Mouse (Mus musculus): ENCODE measurements around the gene 5031439G07Rik. TPM values are rescaled to one million over a fixed set of nuclear protein-coding genes. Genes with fewer than 3 reads are reported as not detected.

The 5031439G07Rik gene
- total and polyA plus RNA-seq, 2 experiments from 2014 or later = 2.2 to 27.3 TPM

- TF ChIP-seq EP300 (IDR thresholded peaks at IDR 0.05; ENCODE audit: low read depth) = no peak
- DNase-seq (ENCODE audit: low spot score) (peak; percentile 10), ATAC-seq (ENCODE audit: insufficient read depth, low read depth) (peak; percentile 57)
- Histone ChIP-seq H3K27ac (ENCODE audit: low read depth) (peak overlapping the region; percentile 53), H3K4me3 (ENCODE audit: low read depth, low read length) (peak overlapping the region; percentile 65), H3K9ac (replicated peaks; ENCODE audit: low read depth, low read length) (peak overlapping the region; percentile 76), H3K27me3 (ENCODE audit: control insufficient read depth, insufficient read depth, low read length) (no peaks in the 10 kb centered on the region), H3K36me3 (replicated peaks; ENCODE audit: control insufficient read depth, insufficient read depth, low read length) (no peaks in the 10 kb centered on the region), H3K4me2 (ENCODE audit: low read depth, low read length) (peak overlapping the region; percentile 86), H3K9me3 (replicated peaks; ENCODE audit: control insufficient read depth, low read length) (no peaks in the 10 kb centered on the region), H3K4me1 (ENCODE audit: control insufficient read depth, insufficient read depth) (peaks cover 12% of the 10 kb centered on the region; the same call in 1 of the 2 replicates)
- under 1% methylated on average over 42 of the region's 53 CpGs for WGBS
Measured at GRCm38 (mm10) chr15:84987020-84987815, 1.1 kb downstream of the 5031439G07Rik start.

DNA sequence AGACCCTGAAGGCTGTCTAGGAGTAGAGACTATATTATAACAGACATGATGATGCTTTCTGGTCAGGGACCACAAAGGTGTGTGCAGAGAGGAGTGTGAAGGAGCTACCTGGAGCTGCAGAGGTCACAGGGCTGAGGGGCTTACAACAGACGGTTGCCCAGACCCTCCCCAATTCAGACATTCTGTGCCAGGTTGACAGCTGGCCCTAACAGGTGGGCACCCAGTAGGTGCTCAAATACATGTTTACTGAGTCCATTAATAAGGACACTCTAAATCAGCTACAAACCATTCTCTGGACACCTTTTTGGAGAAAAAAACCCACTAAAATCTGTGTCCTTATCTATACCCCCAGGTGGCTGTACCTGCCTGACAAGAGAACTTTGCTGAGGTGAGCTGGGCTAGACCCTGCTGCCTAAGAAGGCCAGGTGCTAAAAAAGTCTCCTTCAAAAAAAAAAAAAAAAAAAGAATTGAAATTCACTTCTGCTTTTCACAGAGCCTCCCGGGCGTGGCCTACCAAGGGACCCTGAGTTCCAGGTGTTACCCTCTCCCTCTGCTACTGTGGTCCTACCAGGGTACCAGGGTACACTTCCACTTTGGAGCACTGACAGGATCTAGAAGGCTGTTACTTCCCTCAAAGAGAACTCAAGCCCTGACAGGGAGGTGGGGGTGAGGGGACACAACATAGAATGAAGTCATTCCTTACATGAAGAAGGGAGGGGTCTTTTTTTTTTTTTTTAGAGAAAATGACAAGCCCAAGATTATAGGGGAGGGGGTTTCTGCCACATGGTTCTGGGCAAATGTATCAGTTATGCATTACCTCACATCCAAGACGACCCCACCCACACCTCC is 2.0 kb downstream of the 5031439G07Rik start:
- peaks cover 12% of the 10 kb centered on the region; the same call in 1 of the 2 replicates for H3K4me1 ChIP-seq (ENCODE audit: control insufficient read depth, insufficient read depth)
- no peak overlapping the region for H3K9ac ChIP-seq (replicated peaks; ENCODE audit: low read depth, low read length)
- H3K36me3 ChIP-seq (replicated peaks; ENCODE audit: control insufficient read depth, insufficient read depth, low read length) = no peaks in the 10 kb centered on the region
- DNase-seq (ENCODE audit: low spot score) (no peak), ATAC-seq (ENCODE audit: insufficient read depth, low read depth) (no peak)
- 74% methylated on average over 4 of the region's 4 CpGs for WGBS
- TF ChIP-seq CTCF (IDR thresholded peaks at IDR 0.05; ENCODE audit: low read depth) (no peak), EP300 (IDR thresholded peaks at IDR 0.05; ENCODE audit: low read depth) (no peak)
- H3K27ac ChIP-seq (ENCODE audit: low read depth) = no peak overlapping the region
- no peaks in the 10 kb centered on the region for H3K27me3 ChIP-seq (ENCODE audit: control insufficient read depth, insufficient read depth, low read length)
- H3K4me3 ChIP-seq (ENCODE audit: low read depth, low read length) = peak overlapping the region; percentile 65
- peak overlapping the region; percentile 86 for H3K4me2 ChIP-seq (ENCODE audit: low read depth, low read length)
- no peaks in the 10 kb centered on the region for H3K9me3 ChIP-seq (replicated peaks; ENCODE audit: control insufficient read depth, low read length)

DNA sequence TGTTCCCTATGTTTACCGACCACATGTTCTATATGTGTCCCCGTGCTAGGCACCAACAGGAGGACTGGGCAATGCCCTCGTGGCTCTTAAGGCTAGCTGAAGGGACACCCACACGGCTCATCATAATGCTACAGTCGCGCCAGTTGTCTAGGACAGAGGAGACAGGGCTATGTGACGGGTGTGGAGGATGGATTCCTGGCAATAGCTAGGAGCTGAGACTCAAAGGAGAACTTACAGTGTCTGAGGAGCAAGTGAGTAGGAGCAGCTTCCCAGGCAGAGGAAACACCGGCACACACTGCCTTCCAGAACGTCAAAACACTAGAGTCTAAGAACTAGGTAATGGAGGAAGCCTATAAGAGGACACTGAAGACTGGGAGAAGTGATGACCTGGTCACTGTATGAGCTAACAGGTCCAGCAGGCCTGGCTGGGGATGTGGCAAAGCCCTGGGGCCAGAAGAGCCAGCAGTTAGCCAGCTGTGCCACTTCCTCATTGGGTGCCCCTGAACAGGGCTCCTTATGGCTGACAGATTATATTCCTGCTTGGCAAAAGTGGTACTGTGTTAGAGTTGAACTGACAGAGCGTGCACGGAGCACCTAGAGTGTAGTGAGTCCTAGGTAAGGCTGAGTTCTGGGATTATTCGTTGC is 2.7 kb downstream of the 5031439G07Rik start:
- Histone ChIP-seq H3K27me3 (ENCODE audit: control insufficient read depth, insufficient read depth, low read length) (no peaks in the 10 kb centered on the region), H3K9ac (replicated peaks; ENCODE audit: low read depth, low read length) (no peak overlapping the region), H3K4me3 (ENCODE audit: low read depth, low read length) (no peak overlapping the region), H3K9me3 (replicated peaks; ENCODE audit: control insufficient read depth, low read length) (no peaks in the 10 kb centered on the region), H3K4me1 (ENCODE audit: control insufficient read depth, insufficient read depth) (peaks cover 12% of the 10 kb centered on the region; the same call in 1 of the 2 replicates), H3K36me3 (replicated peaks; ENCODE audit: control insufficient read depth, insufficient read depth, low read length) (no peaks in the 10 kb centered on the region), H3K27ac (ENCODE audit: low read depth) (no peak overlapping the region), H3K4me2 (ENCODE audit: low read depth, low read length) (no peak overlapping the region)
- TF ChIP-seq EP300 (IDR thresholded peaks at IDR 0.05; ENCODE audit: low read depth) (no peak), CTCF (IDR thresholded peaks at IDR 0.05; ENCODE audit: low read depth) (no peak)
- no peak for ATAC-seq (ENCODE audit: insufficient read depth, low read depth)
- 87% methylated on average over 12 of the region's 12 CpGs for WGBS
- no peak for DNase-seq (ENCODE audit: low spot score)

DNA sequence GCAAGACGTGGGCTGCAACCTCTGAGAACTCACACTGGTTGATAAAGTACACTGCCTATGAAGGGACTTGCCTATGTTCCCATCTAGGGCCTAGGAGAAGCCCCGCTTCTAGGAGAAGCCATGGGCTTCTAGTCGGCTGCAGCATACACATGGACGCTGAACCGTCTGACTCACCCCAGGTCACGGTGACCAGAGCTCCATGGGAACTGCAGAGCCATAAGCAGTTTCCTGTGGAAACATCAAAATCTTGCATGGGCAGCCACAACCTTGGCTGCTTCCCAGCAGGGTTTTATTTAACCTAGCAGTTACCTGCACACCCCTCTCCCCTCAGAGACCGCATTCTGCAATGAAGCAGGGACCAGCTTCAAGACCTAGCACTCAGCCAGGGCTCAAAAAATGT is 4.6 kb downstream of the 5031439G07Rik start:
- Histone ChIP-seq H3K36me3 (replicated peaks; ENCODE audit: control insufficient read depth, insufficient read depth, low read length) (no peaks in the 10 kb centered on the region), H3K27ac (ENCODE audit: low read depth) (no peak overlapping the region), H3K9ac (replicated peaks; ENCODE audit: low read depth, low read length) (no peak overlapping the region), H3K4me3 (ENCODE audit: low read depth, low read length) (no peak overlapping the region), H3K9me3 (replicated peaks; ENCODE audit: control insufficient read depth, low read length) (no peaks in the 10 kb centered on the region), H3K27me3 (ENCODE audit: control insufficient read depth, insufficient read depth, low read length) (no peaks in the 10 kb centered on the region), H3K4me2 (ENCODE audit: low read depth, low read length) (no peak overlapping the region), H3K4me1 (ENCODE audit: control insufficient read depth, insufficient read depth) (peaks cover 12% of the 10 kb centered on the region; the same call in 1 of the 2 replicates)
- 63% methylated on average over 7 of the region's 7 CpGs for WGBS
- TF ChIP-seq CTCF (IDR thresholded peaks at IDR 0.05; ENCODE audit: low read depth) = no peak
- no peak for TF ChIP-seq EP300 (IDR thresholded peaks at IDR 0.05; ENCODE audit: low read depth)
- ATAC-seq (ENCODE audit: insufficient read depth, low read depth) (no peak), DNase-seq (ENCODE audit: low spot score) (no peak)

GRCm38 (mm10) chr15:84982888-84983287 is 5.5 kb downstream of the 5031439G07Rik start:
- Histone ChIP-seq H3K27ac (ENCODE audit: low read depth) (no peak overlapping the region), H3K4me1 (ENCODE audit: control insufficient read depth, insufficient read depth) (peaks cover 7% of the 10 kb centered on the region; the same call in 1 of the 2 replicates), H3K4me3 (ENCODE audit: low read depth, low read length) (no peak overlapping the region), H3K4me2 (ENCODE audit: low read depth, low read length) (no peak overlapping the region), H3K36me3 (replicated peaks; ENCODE audit: control insufficient read depth, insufficient read depth, low read length) (no peaks in the 10 kb centered on the region), H3K9me3 (replicated peaks; ENCODE audit: control insufficient read depth, low read length) (no peaks in the 10 kb centered on the region), H3K9ac (replicated peaks; ENCODE audit: low read depth, low read length) (no peak overlapping the region), H3K27me3 (ENCODE audit: control insufficient read depth, insufficient read depth, low read length) (no peaks in the 10 kb centered on the region)
- DNase-seq (ENCODE audit: low spot score) = no peak
- no peak for TF ChIP-seq EP300 (IDR thresholded peaks at IDR 0.05; ENCODE audit: low read depth)
- TF ChIP-seq CTCF (IDR thresholded peaks at IDR 0.05; ENCODE audit: low read depth) = no peak
- 89% methylated on average over 3 of the region's 3 CpGs for WGBS
- no peak for ATAC-seq (ENCODE audit: insufficient read depth, low read depth)

Measured in heart, postnatal 0 days (tissue).